Mouse (Mus musculus) liver, adult 2 months (tissue): ENCODE measurements at regions not wholly inside any gene's neighbourhood (a gene's known extent, or its start where the extent isn't known, plus 50 kb on each side); places are given as distances from the start of the nearest gene placed in this dataset.
A peak's percentile ranks its signal among the peaks of the same experiment; 100 is the strongest.

Experiments
- DNase-seq: peaks from one replicate; pipeline ENCODE4 v3.0.0-alpha.2; 2011; ENCODE audit warnings: low read depth, low spot score; ENCODE audit errors: extremely low read depth
- H3K27ac ChIP-seq: fragments of 200-500 bp; replicated peaks from 2 replicates; pipeline ENCODE4 v1.5.1; 2012; ENCODE audit warnings: low read depth, mild to moderate bottlenecking, control low read depth, inconsistent platforms, low read length; ENCODE audit not compliant: insufficient read depth
- H3K27me3 ChIP-seq: fragments of 200-500 bp; 2 replicates; pipeline ENCODE4 v1.6.1; 2012; ENCODE audit warnings: mild to moderate bottlenecking, moderate library complexity, low read length, inconsistent platforms; ENCODE audit not compliant: control insufficient read depth, insufficient read depth
- H3K36me3 ChIP-seq: fragments of 200-500 bp; 2 replicates; pipeline ENCODE4 v1.6.1; 2012; ENCODE audit warnings: low read length, inconsistent platforms; ENCODE audit not compliant: control insufficient read depth, insufficient read depth
- H3K4me1 ChIP-seq: fragments of 200-500 bp; 2 replicates; pipeline ENCODE4 v1.6.1; 2011; ENCODE audit warnings: low read length; ENCODE audit not compliant: control insufficient read depth, insufficient read depth
- H3K4me3 ChIP-seq: fragments of 200-500 bp; 2 replicates; pipeline ENCODE4 v1.5.1; 2011; ENCODE audit warnings: low read depth, mild to moderate bottlenecking, control low read depth, low read length, moderate library complexity; ENCODE audit not compliant: insufficient read depth
- H3K79me2 ChIP-seq: fragments of 200-500 bp; 2 replicates; pipeline ENCODE4 v1.6.1; 2012; ENCODE audit warnings: inconsistent platforms, mild to moderate bottlenecking, low read length, moderate library complexity; ENCODE audit not compliant: control insufficient read depth, insufficient read depth
- H3K9ac ChIP-seq: fragments of 200-500 bp; 2 replicates; pipeline ENCODE4 v1.6.1; 2012; ENCODE audit warnings: low read depth, mild to moderate bottlenecking, control low read depth, inconsistent platforms, low read length
- CTCF ChIP-seq: fragments of 200-500 bp; IDR thresholded peaks from 2 replicates; pipeline ENCODE4 v1.5.1; 2011; ENCODE audit warnings: low read depth, low read length, control low read depth
- POLR2A ChIP-seq: fragments of 200-500 bp; IDR thresholded peaks from 2 replicates; pipeline ENCODE4 v1.6.1; 2011; ENCODE audit warnings: low read length, control low read depth; ENCODE audit not compliant: insufficient read depth; ENCODE audit errors: extremely low read depth
- WGBS: fragments of 180-500 bp; shearing (Covaris S2); methylation state at CpG from one replicate; pipeline ENCODE4 v1.1.7; 2018; 5-methylcytosine and 5-hydroxymethylcytosine counted together

GRCm38 (mm10) chr16:92239812-92240211 lies 52.4 kb upstream of the Kcne2 start:
- 81% methylated on average over 5 of the region's 5 CpGs for WGBS
- DNase-seq: no peak
- Histone ChIP-seq H3K4me1 (peaks cover 4% of the 10 kb centered on the region), H3K27ac (no peak overlapping the region), H3K4me3 (no peak overlapping the region), H3K79me2 (no peaks in the 10 kb centered on the region), H3K27me3 (no peaks in the 10 kb centered on the region), H3K9ac (no peak overlapping the region), H3K36me3 (no peaks in the 10 kb centered on the region)
- no peak for TF ChIP-seq CTCF
- no peak for TF ChIP-seq POLR2A

GRCm38 (mm10) chr16:92241989-92242644 lies 50.1 kb upstream of the Kcne2 start:
- Histone ChIP-seq H3K4me1 (no peaks in the 10 kb centered on the region; the same call in 1 of the 2 replicates), H3K79me2 (no peaks in the 10 kb centered on the region), H3K27me3 (no peaks in the 10 kb centered on the region), H3K36me3 (no peaks in the 10 kb centered on the region), H3K9ac (no peak overlapping the region), H3K4me3 (no peak overlapping the region), H3K27ac (no peak overlapping the region)
- TF ChIP-seq POLR2A (no peak), CTCF (no peak)
- 81% methylated on average over 6 of the region's 6 CpGs for WGBS
- DNase-seq: peak; percentile 16
